27 mouse cellular contexts compared by ENCODE assay signal in the genomic region with DNA sequence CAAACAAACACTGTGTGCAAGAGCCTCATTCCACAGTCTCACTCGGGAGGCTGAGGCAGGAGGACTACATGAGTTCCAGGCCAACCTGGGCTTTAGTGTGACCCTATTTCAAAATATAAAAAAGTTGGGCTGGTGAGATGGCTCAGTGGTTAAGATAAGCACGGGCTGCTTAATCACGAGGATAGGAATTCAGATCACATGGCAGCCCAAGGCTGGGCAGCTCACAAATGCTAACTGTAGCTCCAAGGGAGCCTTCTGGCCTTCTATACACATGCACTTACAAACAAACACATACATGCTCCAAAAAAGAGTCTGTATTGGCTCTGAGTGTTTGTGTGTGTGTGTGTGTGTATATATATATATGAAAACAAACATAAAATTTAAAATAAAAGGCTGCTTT. TPM values are rescaled to one million over a fixed set of nuclear protein-coding genes. Genes with fewer than 3 reads are reported as not detected.
"Had no signal": no experiment of that assay in that cellular context is flagged by ENCODE, and none has a peak within 500 bp of the region (broad histone marks: within the 10 kb centered on the region; RNA-seq: fewer than 3 reads in every experiment).

No protein-coding gene starts in this region.

- H3K36me3 ChIP-seq: heart, embryonic 13.5 days; heart, embryonic 15.5 days; hindbrain, embryonic 13.5 days; hindbrain, embryonic 15.5 days; kidney, embryonic 15.5 days; limb, embryonic 13.5 days; limb, embryonic 15.5 days; liver, embryonic 13.5 days; liver, embryonic 15.5 days had no signal

- H3K9me3 ChIP-seq: heart, embryonic 13.5 days; heart, embryonic 15.5 days; hindbrain, embryonic 13.5 days; hindbrain, embryonic 15.5 days; kidney, embryonic 15.5 days; limb, embryonic 13.5 days; limb, embryonic 15.5 days; liver, embryonic 13.5 days; liver, embryonic 15.5 days had no signal

- H3K27ac ChIP-seq: heart, adult 2 months; heart, embryonic 13.5 days; heart, embryonic 15.5 days; hindbrain, embryonic 13.5 days; hindbrain, embryonic 15.5 days; hindbrain, postnatal 0 days; kidney, embryonic 15.5 days; kidney, postnatal 0 days; limb, embryonic 13.5 days; limb, embryonic 15.5 days; liver, embryonic 13.5 days; liver, embryonic 15.5 days had no signal

- H3K4me3 ChIP-seq: heart, adult 2 months; heart, embryonic 13.5 days; heart, embryonic 15.5 days; hindbrain, embryonic 13.5 days; hindbrain, embryonic 15.5 days; kidney, embryonic 15.5 days; limb, embryonic 13.5 days; limb, embryonic 15.5 days; liver, embryonic 13.5 days; liver, embryonic 15.5 days had no signal

- DNase-seq: gastrocnemius, postnatal 14 days; gastrocnemius, postnatal 36 days; heart, adult 11 months; heart, adult 2 months; heart, postnatal 14 days; heart, postnatal 36 days; kidney, adult 11 months; kidney, adult 2 months; kidney, adult 9 months; kidney, postnatal 14 days; kidney, postnatal 36 days; left cerebral cortex, postnatal 4 days; liver, embryonic 13.5 days; liver, postnatal 0 days had no signal

- H3K9ac ChIP-seq: heart, embryonic 13.5 days; heart, embryonic 15.5 days; hindbrain, embryonic 13.5 days; hindbrain, embryonic 15.5 days; kidney, embryonic 15.5 days; limb, embryonic 13.5 days; limb, embryonic 15.5 days; liver, embryonic 13.5 days; liver, embryonic 15.5 days; liver, postnatal 0 days had no signal

RNA-seq across cellular contexts. Expression of a gene that starts 3.8 kb away (rescaled TPM):
- total RNA-seq: gastrocnemius, adult 18-20 months; hematopoietic stem cell, adult 5-6 weeks; liver, adult 2 months had no signal
- polyA plus RNA-seq: liver, postnatal 0 days had no signal
